Comparison of ENCODE assay signal across 21 mouse cellular contexts in the genomic region with DNA sequence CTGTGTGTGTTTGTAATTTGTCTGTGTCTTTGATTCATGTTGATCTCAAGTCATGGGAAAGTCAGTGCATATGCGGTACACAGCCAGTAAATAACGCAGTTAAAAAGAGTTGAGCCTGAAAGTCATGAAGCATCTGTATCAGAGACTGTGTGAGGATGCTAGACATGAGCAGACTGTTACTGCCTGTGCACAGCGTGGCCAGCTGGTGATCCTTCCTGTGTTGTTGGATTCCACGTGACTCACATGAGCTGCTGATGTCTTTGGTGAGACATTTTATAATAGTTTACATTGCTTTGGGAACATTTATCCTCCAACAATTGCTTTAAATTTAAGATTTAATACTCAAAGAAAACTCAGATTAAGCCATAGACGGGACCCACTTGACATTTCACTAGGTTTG. TPM values are rescaled to one million over a fixed set of nuclear protein-coding genes. Genes with fewer than 3 reads are reported as not detected.
A peak's percentile ranks its signal among the peaks of the same experiment; 100 is the strongest.
DNase-seq lines count a peak whose midpoint lies in the region; TF ChIP-seq lines count a peak whose summit lies in the region.
"Had no signal": no experiment of that assay in that cellular context is flagged by ENCODE, and none has a peak within 500 bp of the region (broad histone marks: within the 10 kb centered on the region; RNA-seq: fewer than 3 reads in every experiment).

No protein-coding gene starts in this region.

- TF ChIP-seq CTCF in cerebellum, adult 2 months (IDR thresholded peaks at IDR 0.05; ENCODE audit: borderline replicate concordance, insufficient read depth, low read depth, low read length), result no peak
- TF ChIP-seq CTCF in gastrocnemius, adult 2 months (IDR thresholded peaks at IDR 0.05), result no peak

- H3K4me3 ChIP-seq in cerebellum, adult 2 months (replicated peaks; ENCODE audit: insufficient read depth, low read depth, low read length), result no peak overlapping the region
- no peak overlapping the region for H3K4me3 ChIP-seq in gastrocnemius, adult 2 months
- H3K4me3 ChIP-seq: forebrain, embryonic 10.5 days; heart, embryonic 12.5 days; heart, embryonic 15.5 days; hindbrain, embryonic 10.5 days; hindbrain, embryonic 13.5 days had no signal

- 62% methylated on average over 5 of the region's 5 CpGs for WGBS in cerebellum, adult 2 months

- H3K27me3 ChIP-seq in cerebellum, adult 2 months (ENCODE audit: control insufficient read depth, insufficient read depth, low read length), result no peaks in the 10 kb centered on the region
- H3K27me3 ChIP-seq: heart, embryonic 12.5 days; heart, embryonic 15.5 days; hindbrain, embryonic 13.5 days had no signal

- no peak for TF ChIP-seq POLR2A in cerebellum, adult 2 months (IDR thresholded peaks at IDR 0.05; ENCODE audit: borderline replicate concordance, insufficient read depth, low read length)

- H3K4me1 ChIP-seq in cerebellum, adult 2 months (ENCODE audit: control insufficient read depth, insufficient read depth, low read length), result no peaks in the 10 kb centered on the region; the same call in 1 of the 2 replicates
- H3K4me1 ChIP-seq: forebrain, embryonic 10.5 days; heart, embryonic 12.5 days; heart, embryonic 15.5 days; hindbrain, embryonic 10.5 days; hindbrain, embryonic 13.5 days had no signal

- intact Hi-C loops in gastrocnemius, adult 2 months (cut with DNase I), result no loop called here

- H3K27ac ChIP-seq in cerebellum, adult 2 months (ENCODE audit: insufficient read depth, low read length), result no peak overlapping the region
- no peak overlapping the region for H3K27ac ChIP-seq in gastrocnemius, adult 2 months
- H3K27ac ChIP-seq: forebrain, embryonic 10.5 days; heart, embryonic 15.5 days; hindbrain, embryonic 10.5 days; hindbrain, embryonic 13.5 days had no signal

- DNase-seq in cerebellum, adult 2 months, result peak; percentile 17 to 29
- no peak for DNase-seq in cerebellum, postnatal 10 days
- DNase-seq in layer of hippocampus, adult 11-12 months (ENCODE audit: low spot score), result peak; percentile 28
- no peak for DNase-seq in layer of hippocampus, postnatal 25 days (ENCODE audit: extremely low spot score in 1 of 2, low spot score in 1 of 2)
- DNase-seq in layer of hippocampus, adult 9-11 months, result peak; percentile 68
- DNase-seq in layer of hippocampus, postnatal 10 days (ENCODE audit: low spot score in 2 of 2), result no peak
- DNase-seq in gastrocnemius, adult 2 months, result no peak
- DNase-seq: adrenal gland, postnatal 10 days; adrenal gland, postnatal 36 days; cerebellum, adult 11 months; cerebellum, adult 8-10 months; cerebellum, postnatal 14 days; gastrocnemius, postnatal 25 days; heart, adult 18-20 months; heart, postnatal 10 days; heart, postnatal 36 days had no signal

RNA-seq across cellular contexts. Expression of gene Washc4, which starts 51.0 kb away (rescaled TPM):
- 18.6 and 19.1 TPM in 2 replicates for polyA plus RNA-seq in cerebellum, adult 2 months (2012; rRNA removed)
- 10 to 100 TPM; 25.0 to 28.3 TPM for total RNA-seq in layer of hippocampus, postnatal 25 days (2021)
- total RNA-seq in layer of hippocampus, postnatal 10 days (2021), result 10 to 100 TPM; 24.5 to 24.8 TPM
- 10 to 100 TPM in 1 of 2 experiments, 1 to 10 TPM in 1; 9.4 to 10.9 TPM for total RNA-seq in gastrocnemius, adult 2 months (2021)

RNA-seq across cellular contexts. Expression of gene Appl2, which starts 54.0 kb away (rescaled TPM):
- 307 and 318 TPM in 2 replicates for polyA plus RNA-seq in cerebellum, adult 2 months (2012; rRNA removed)
- total RNA-seq in layer of hippocampus, postnatal 25 days (2021), result 10 to 100 TPM; 65.5 to 76.2 TPM
- 10 to 100 TPM; 52.4 to 54.2 TPM for total RNA-seq in layer of hippocampus, postnatal 10 days (2021)
- total RNA-seq in gastrocnemius, adult 2 months (2021), result 10 to 100 TPM; 19.3 to 21.0 TPM

Comparison
In these comparisons a context has a peak if more than half of its experiments do, and no peak if none do; other contexts are left out.
1. DNase-seq: peak in cerebellum, adult 2 months (2 of 2), layer of hippocampus, adult 11-12 months (single experiment) and layer of hippocampus, adult 9-11 months (single experiment); none in cerebellum, postnatal 10 days (0 of 2), layer of hippocampus, postnatal 25 days (0 of 2), layer of hippocampus, postnatal 10 days (0 of 2) and gastrocnemius, adult 2 months (single experiment).